Mouse (Mus musculus): Measurements from ENCODE around the gene Dlx2.

DNA sequence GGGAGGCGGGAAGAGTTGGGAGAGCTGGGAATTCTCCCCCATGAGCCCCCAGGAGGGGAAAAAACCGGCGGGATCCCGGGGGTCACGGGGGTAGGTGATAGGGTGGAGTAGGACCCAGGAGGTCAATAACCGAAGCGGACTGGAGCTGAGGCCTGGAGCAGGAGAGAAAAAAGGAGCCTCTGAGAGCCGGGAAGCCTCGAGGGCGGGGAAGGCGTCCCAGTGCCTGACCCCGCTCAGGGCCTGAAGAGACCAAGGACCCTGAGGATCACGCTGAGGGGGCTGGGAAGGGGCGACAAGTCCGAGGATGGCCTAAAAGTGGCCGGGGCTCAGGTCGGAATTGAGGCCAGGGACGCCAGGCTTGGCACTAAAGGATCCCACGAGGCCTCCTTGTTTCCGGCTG is 2.6 kb downstream of the Dlx2 start:
- TF ChIP-seq GATA1 (IDR thresholded peaks at IDR 0.05; ENCODE audit: borderline replicate concordance, low read length) = no peak
- no peak for TF ChIP-seq FLI1 (IDR thresholded peaks at IDR 0.05; ENCODE audit: low read length)
